Mouse (Mus musculus) cerebellum, adult 2 months (tissue): ENCODE measurements at regions not wholly inside any gene's neighbourhood (a gene's known extent, or its start where the extent isn't known, plus 50 kb on each side); places are given as distances from the start of the nearest gene placed in this dataset.

Source experiments
- DNase-seq, 2 experiments: peaks; one replicate each; pipeline ENCODE4 v3.0.0; 2021
- H3K27ac ChIP-seq: fragments of 200-500 bp; 2 replicates; pipeline ENCODE4 v1.5.1; 2012; ENCODE audit warnings: low read length, control low read depth, inconsistent platforms; ENCODE audit not compliant: insufficient read depth
- H3K27me3 ChIP-seq: fragments of 200-500 bp; 2 replicates; pipeline ENCODE4 v1.6.1; 2012; ENCODE audit warnings: inconsistent platforms, mild to moderate bottlenecking, low read length, moderate library complexity; ENCODE audit not compliant: control insufficient read depth, insufficient read depth
- H3K4me1 ChIP-seq: fragments of 200-500 bp; 2 replicates; pipeline ENCODE4 v1.6.1; 2011; ENCODE audit warnings: low read length; ENCODE audit not compliant: control insufficient read depth, insufficient read depth
- H3K4me3 ChIP-seq: fragments of 200-500 bp; replicated peaks from 2 replicates; pipeline ENCODE3; 2011; ENCODE audit warnings: mild to moderate bottlenecking, low read depth, low read length, control low read depth; ENCODE audit not compliant: insufficient read depth
- CTCF ChIP-seq: fragments of 200-500 bp; IDR thresholded peaks from 2 replicates; pipeline ENCODE4 v1.5.1; 2011; ENCODE audit warnings: low read depth, mild to moderate bottlenecking, control low read depth, low read length, moderate library complexity, borderline replicate concordance; ENCODE audit not compliant: insufficient read depth
- POLR2A ChIP-seq: fragments of 200-500 bp; IDR thresholded peaks from 2 replicates; pipeline ENCODE4 v1.6.1; 2011; ENCODE audit warnings: low read length, control low read depth, borderline replicate concordance; ENCODE audit not compliant: insufficient read depth
- WGBS: fragments of 180-500 bp; shearing (Covaris S2); methylation state at CpG from one replicate; pipeline ENCODE4 v1.1.7; 2018; 5-methylcytosine and 5-hydroxymethylcytosine counted together

DNA sequence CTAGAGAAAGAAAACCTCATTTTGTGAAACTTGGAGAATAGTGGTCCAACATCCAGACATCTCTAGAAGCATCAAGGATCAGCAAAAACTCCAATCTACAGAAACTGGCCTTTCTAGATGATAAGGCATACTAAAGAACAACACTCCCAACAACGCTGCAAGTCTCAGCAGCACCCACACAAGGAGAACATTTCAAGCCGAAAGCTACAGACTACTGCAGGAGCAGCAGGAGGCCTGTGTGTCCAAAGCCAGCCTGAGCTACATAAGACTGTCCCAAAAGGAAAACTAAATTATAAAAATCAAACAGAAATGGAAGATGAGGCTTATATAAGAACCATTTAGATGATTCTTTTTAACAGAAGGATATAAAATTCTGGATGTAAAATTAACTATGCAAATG lies 553.2 kb upstream of the Gm21961 start:
- Histone ChIP-seq H3K27ac (no peak overlapping the region), H3K4me3 (no peak overlapping the region), H3K4me1 (no peaks in the 10 kb centered on the region), H3K27me3 (no peaks in the 10 kb centered on the region)
- DNase-seq, result no peak
- 90% methylated on average over 2 of the region's 2 CpGs for WGBS
- TF ChIP-seq CTCF, result no peak
- TF ChIP-seq POLR2A, result no peak

DNA sequence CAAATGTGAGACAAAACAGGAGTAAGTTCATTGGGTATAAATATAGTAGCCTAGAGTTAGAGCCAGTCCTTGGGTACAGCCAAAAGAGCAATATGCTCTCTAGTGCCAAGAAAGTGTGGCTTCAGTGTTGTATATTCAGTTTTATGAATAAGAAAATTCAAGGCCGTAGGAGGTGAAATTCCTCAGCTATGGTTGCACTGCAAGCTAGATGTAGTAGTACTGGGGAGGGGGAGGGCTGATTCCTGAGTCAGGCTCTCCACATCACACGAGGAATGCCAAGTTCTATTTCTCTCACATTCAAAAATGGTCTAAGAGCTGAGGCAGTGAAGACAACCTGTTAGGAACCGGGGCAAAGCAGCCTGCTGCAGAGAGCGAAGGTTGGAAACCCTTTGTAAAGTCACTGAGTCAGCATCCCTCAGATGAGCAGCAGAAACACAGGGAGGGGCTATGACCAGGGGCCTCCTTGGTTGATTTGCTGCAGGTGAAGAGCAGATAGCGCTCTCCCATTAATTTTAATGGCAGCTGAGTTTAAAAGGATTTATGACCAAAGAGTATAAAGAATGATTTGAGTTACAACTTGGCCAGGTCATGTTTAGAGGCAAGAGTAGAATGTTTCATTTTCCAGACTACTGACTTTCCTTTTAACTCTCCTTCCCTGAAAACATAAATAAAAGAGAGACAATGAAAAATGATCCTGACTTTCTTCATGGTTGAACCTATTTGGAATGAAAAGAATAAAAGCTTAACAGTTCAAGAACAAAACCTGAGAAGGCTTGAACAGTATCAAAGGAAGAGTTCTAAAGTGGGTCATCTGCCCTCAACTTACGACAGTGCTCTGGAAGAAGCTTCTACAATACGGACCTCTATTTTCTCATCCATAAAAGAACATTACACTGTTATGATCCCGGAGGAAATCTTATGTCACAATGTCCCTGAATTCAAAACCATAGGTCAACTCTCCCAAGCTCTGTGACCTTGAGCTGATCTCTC lies 543.4 kb upstream of the Gm21961 start:
- Histone ChIP-seq H3K27ac (no peak overlapping the region), H3K27me3 (no peaks in the 10 kb centered on the region), H3K4me1 (no peaks in the 10 kb centered on the region), H3K4me3 (no peak overlapping the region)
- no peak for DNase-seq
- 83% methylated on average over 8 of the region's 8 CpGs for WGBS
- TF ChIP-seq POLR2A (no peak), CTCF (no peak)

DNA sequence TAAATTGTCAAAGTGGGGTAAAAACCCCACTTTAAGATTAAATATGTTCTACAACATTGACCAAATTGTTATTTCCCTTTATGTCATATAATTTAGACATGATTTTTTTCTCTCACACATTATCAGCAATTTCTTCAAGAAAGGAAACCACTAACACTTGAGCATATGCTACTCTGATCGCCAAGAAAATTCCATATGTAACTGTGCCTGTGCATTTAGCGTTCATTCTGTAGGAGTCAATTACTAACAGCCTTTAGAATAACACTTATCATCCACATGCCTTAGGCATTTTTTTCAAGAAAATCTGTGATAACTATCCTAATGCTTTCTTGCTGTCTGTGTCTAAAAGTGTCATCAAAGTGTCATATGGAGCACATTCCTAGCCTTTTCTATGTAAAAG lies 534.3 kb upstream of the Gm21961 start:
- Histone ChIP-seq H3K27me3 (no peaks in the 10 kb centered on the region), H3K4me1 (no peaks in the 10 kb centered on the region), H3K4me3 (no peak overlapping the region), H3K27ac (no peak overlapping the region)
- no peak for DNase-seq
- TF ChIP-seq CTCF (no peak), POLR2A (no peak)
- 90% methylated on average over 2 of the region's 2 CpGs for WGBS

DNA sequence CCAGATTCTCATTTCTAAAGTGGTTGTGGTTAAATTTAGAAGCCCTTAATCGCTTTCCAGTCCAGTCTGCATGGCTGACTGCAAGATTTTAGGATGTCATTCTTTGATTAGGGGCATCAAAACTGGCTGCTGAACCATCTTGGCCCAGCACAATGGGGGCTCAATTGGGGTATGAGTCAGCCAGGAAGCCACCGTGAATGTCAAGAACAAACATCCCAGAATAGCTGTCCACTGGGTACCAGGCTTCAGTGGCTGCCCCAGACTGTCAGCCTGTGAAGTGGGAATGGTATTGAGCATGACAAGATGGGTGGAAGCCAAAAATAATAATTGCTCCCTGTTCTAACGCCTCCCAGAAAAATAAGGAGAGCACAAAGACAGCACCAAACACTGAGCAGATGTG lies 520.9 kb upstream of the Gm21961 start:
- peak in 1 of 2 experiments; percentile 16 for DNase-seq
- H3K4me3 ChIP-seq, result no peak overlapping the region

DNA sequence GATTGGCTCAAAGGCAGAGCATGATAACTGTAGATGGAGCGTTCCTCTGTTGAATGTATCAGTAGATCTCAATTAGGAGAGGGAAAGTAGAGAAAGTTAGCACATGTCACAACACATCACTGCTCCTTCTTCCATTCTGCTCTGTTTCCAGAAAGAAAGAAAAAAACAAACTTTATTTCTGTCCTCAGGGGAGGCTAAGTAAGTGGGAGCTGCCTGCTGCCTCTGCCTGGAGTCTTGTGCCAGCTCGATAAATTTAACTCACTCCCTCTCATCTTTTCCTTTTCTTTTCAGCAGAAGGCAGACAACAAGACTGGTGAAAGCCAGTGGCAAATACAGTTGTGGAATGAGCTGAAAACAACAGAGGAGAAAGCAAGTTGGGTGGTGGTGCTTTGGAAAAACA lies 517.5 kb upstream of the Gm21961 start:
- no peak for DNase-seq
- H3K4me1 ChIP-seq, result no peaks in the 10 kb centered on the region
- no peak for TF ChIP-seq CTCF
- no peak for TF ChIP-seq POLR2A
- H3K27ac ChIP-seq, result no peak overlapping the region
- WGBS, result 76% methylated on average over 2 of the region's 2 CpGs
- H3K4me3 ChIP-seq, result no peak overlapping the region
- no peaks in the 10 kb centered on the region for H3K27me3 ChIP-seq

More for the DNA sequence above, 520.9 kb upstream of the Gm21961 start:
- 16% methylated on average over 3 of the region's 3 CpGs for whole genome bisulfite sequencing
- Histone ChIP-seq H3K27ac (no peak overlapping the region), H3K4me1 (no peaks in the 10 kb centered on the region), H3K27me3 (no peaks in the 10 kb centered on the region)
- TF ChIP-seq POLR2A (no peak), CTCF (no peak)

DNA sequence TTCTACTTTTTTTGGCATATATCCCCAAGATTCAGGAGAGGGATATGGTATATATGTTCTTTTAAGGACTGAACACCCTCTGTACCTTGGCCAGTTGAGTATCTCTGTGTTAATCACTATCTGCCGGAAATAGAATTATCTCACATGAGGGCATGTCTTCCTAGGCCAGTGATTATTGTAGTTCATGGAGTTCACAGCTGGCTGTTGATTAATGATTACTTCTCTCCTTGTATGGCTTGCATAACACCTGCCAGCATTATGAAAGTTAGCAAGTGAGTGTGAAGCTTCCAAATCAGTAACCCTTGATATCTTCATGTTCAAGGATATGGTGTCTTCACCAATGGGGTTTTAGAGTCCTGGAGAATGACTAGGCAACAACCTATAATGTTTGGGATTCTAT lies 488.0 kb upstream of the Gm21961 start:
- Histone ChIP-seq H3K4me3 (no peak overlapping the region), H3K27me3 (no peaks in the 10 kb centered on the region), H3K4me1 (no peaks in the 10 kb centered on the region), H3K27ac (no peak overlapping the region)
- no peak for TF ChIP-seq POLR2A
- TF ChIP-seq CTCF, result no peak
- no peak for DNase-seq
- 100% methylated on average over 1 of the region's 1 CpGs for WGBS

DNA sequence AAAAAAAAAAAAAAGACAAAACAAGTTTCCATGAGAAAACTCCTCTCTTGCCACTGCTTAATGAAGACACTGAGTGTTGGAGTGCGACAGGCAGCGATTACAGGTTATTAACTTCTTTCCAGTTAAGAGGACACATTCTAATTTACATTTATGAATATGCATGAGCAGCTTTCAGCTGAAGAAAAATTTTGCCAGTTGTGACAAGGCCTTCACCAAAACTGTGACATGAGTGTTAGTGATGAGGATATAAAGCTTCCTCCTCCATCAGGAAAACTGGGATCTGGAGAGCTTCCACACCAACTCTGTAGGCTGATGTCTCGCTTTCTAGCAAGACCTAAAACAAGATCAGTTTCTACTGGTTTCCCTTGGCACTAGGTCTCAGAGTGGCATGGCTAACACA lies 464.2 kb upstream of the Gm21961 start:
- Histone ChIP-seq H3K27me3 (no peaks in the 10 kb centered on the region), H3K4me1 (no peaks in the 10 kb centered on the region), H3K27ac (no peak overlapping the region), H3K4me3 (no peak overlapping the region)
- no peak for TF ChIP-seq CTCF
- TF ChIP-seq POLR2A, result no peak
- no peak for DNase-seq
- WGBS, result 38% methylated on average over 3 of the region's 3 CpGs
